Mouse (Mus musculus): ENCODE data around the gene Wnt10a. TPM values are rescaled to one million over a fixed set of nuclear protein-coding genes. Genes with fewer than 3 reads are reported as not detected.
"Not testable (repeated sequence)": the region's sequence is repeated elsewhere in the genome, so short reads cannot be mapped to it uniquely, and the experiment has no call there.

Gene Wnt10a
- total RNA-seq, 2 experiments from 2014 or later: 3.4 to 3.7 TPM

GRCm38 (mm10) chr1:74814931-74815647 lies 23.8 kb downstream of the Wnt10a start:
- DNase-seq (ENCODE audit: low spot score in 2 of 2): no peak

DNA sequence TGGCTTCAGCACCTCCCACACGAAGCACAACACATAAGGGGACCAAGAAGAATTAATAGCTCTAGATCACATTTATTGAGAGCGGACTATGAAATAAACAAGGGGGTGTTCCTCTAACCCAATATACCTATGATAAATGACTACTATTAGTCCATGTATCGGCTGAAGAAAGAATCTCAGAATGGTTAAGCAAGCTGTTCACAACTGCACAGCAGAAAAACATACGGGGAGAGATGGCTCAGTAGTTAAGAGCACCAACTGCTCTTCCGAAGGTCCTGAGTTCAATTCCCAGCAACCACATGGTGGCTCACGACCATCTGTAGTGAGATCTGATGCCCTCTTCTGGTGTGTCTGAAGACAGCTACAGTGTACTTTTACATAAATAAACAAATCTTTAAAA lies 24.6 kb downstream of the Wnt10a start:
- not testable (repeated sequence) for DNase-seq (ENCODE audit: low spot score in 2 of 2)

GRCm38 (mm10) chr1:74816612-74817199 lies 25.4 kb downstream of the Wnt10a start:
- DNase-seq (ENCODE audit: low spot score in 2 of 2): peak; percentile 85 to 91

DNA sequence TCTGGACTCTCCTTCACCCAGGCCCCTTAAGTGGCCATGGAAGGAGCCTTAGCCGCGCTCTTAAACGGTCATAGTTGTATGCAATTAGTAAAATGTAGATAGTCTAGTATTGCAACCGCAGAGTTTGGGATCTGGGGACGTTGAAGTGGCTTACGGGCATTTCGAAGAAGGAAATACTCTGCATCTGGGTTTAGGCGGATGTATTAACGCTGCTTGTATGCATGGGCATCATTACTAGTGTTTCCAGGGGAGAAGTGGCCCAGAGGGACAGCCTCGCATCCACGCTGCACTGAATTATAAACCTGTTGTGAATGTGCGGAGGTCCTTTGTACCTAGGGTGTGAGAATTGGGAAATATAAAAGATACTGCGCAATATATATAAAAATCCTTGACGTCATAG lies 25.9 kb downstream of the Wnt10a start:
- no peak for DNase-seq (ENCODE audit: low spot score in 2 of 2)

- no peak for DNase-seq (ENCODE audit: low spot score in 2 of 2)
Measured at GRCm38 (mm10) chr1:74818509-74818908, 27.2 kb downstream of the Wnt10a start.

DNA sequence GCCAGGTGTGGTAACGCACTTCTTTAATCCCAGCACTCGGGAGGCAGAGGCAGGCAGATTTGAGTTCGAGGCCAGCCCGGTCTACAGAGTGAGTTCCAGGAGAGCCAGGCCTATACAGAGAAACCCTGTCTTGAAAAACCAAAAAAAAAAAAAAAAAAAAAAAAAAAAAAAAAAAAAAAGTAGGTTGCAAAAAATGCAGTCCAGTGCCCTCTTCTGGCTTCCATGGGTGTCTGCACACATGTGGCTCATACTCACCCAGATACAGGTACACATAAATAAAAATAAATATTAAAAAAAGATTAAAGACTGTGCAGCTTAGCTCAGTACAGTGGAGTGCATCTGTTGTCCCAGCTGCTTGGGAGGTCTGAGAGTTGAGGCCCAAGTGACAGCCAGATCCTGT lies 32.3 kb downstream of the Wnt10a start:
- DNase-seq (ENCODE audit: low spot score in 2 of 2): not testable (repeated sequence)

- DNase-seq (ENCODE audit: low spot score in 2 of 2): peak in 1 of 2 experiments; percentile 70
Measured at GRCm38 (mm10) chr1:74824518-74825302, 33.4 kb downstream of the Wnt10a start.

DNA sequence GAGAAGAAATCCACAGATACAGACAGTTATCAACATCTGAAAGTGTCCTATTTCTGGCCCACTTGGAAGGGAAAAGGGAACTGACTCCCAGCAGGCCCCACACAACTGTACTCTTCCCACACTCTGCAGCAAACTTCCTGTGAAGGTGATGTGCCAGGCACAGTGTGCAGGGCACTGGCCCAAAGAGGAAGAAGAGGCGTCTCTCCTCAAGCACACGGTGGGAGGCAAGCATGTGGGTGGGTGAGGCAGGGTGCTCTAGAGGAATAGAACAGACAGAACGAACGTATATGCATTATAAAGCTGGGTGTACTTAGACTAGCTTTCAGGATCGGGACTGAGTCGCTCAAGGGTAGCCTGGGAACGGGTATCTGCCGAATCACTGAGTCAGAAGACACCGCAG lies 38.7 kb downstream of the Wnt10a start:
- DNase-seq (ENCODE audit: low spot score in 2 of 2): no peak

DNA sequence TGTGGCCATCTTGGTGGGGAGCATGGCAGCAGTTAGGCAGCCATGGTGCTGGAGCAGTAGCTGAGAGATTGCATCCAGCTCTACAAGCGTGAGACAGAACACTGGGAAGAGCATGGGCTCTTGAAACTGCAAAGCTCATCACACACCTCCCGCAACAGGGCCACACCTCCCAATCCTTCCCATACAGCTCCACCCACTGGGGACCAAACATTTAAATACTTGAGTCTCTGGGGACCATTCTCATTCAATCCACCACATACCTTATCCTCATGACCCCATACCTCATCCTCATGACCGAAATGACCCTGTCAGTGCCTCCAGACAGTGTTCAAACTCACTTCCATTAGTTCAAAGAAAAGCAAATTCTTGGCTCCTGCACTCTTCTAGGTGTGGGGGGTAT lies 41.9 kb downstream of the Wnt10a start:
- DNase-seq (ENCODE audit: low spot score in 2 of 2): no peak

- no peak for DNase-seq (ENCODE audit: low spot score in 2 of 2)
Measured at GRCm38 (mm10) chr1:74843090-74843489, 51.8 kb downstream of the Wnt10a start.

- DNase-seq (ENCODE audit: low spot score in 2 of 2): no peak
Measured at GRCm38 (mm10) chr1:74846341-74846740, 55.0 kb downstream of the Wnt10a start.

- no peak for DNase-seq (ENCODE audit: low spot score in 2 of 2)
Measured at GRCm38 (mm10) chr1:74848946-74849345, 57.6 kb downstream of the Wnt10a start.

DNA sequence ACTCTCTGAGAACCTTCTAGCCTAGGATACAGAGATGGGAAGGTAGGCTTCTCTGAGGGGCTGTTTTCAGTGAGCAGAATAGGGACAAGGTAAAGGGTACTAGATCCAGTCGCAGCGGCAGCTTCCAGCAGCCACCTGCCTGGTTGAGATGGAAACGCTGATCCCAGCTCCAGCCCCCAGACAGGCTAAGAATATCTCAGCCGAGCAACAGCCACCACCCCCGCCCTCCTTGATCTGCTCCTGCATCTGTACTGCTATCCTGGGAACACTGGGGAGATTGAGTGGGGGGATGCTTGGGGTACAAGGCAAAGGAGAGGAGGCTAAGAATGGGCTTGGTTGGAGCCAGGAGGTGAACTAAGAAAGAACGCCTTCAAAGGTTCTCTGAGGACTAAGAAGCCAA lies 58.9 kb downstream of the Wnt10a start:
- peak; percentile 34 to 71 for DNase-seq (ENCODE audit: low spot score in 2 of 2)

GRCm38 (mm10) chr1:74851001-74851775 lies 59.9 kb downstream of the Wnt10a start:
- peak; percentile 28 to 30 for DNase-seq (ENCODE audit: low spot score in 2 of 2)

Other genes with a start within 250 kb of the Wnt10a start
- 10 to 100 TPM; 19.5 to 22.5 TPM for gene Plcd4, start 248.6 kb upstream of the Wnt10a start, total RNA-seq (2021)
- 10 to 100 TPM; 22.7 to 27.4 TPM for gene Usp37, start 247.2 kb upstream of the Wnt10a start, total RNA-seq (2021)
- gene Zfp142, start 203.3 kb upstream of the Wnt10a start, total RNA-seq (2021): 10 to 100 TPM; 30.9 to 32.4 TPM
- 10 to 100 TPM; 23.7 to 24.3 TPM for gene Bcs1l, start 203.2 kb upstream of the Wnt10a start, total RNA-seq (2021)
- gene Rnf25, start 190.1 kb upstream of the Wnt10a start, total RNA-seq (2021): 10 to 100 TPM; 57.5 to 66.2 TPM
- gene Stk36, start 190.1 kb upstream of the Wnt10a start, total RNA-seq (2021): 1 to 10 TPM; 3.4 to 5.6 TPM
- 10 to 100 TPM; 23.0 to 25.0 TPM for gene Ttll4, start 129.8 kb upstream of the Wnt10a start, total RNA-seq (2021)
- 1 to 10 TPM; 4.8 to 5.2 TPM for gene Cyp27a1, start 77.9 kb upstream of the Wnt10a start, total RNA-seq (2021)
- gene Prkag3, start 42.3 kb upstream of the Wnt10a start, total RNA-seq (2021): under 1 TPM; 0.28 to 0.30 TPM
- gene Wnt6, start 19.6 kb upstream of the Wnt10a start, total RNA-seq (2021): under 1 TPM; 0.35 to 0.46 TPM
- 100 to 1,000 TPM; 203 to 204 TPM for gene Cdk5r2, start 63.4 kb downstream of the Wnt10a start, total RNA-seq (2021)
- not detected for gene Fev, start 93.9 kb downstream of the Wnt10a start, total RNA-seq (2021)
- gene Cryba2, start 101.6 kb downstream of the Wnt10a start, total RNA-seq (2021): under 1 TPM in 1 of 2 experiments, not detected in 1; 0.48 TPM
- 1 to 10 TPM; 1.8 to 3.1 TPM for gene Cfap65, start 144.1 kb downstream of the Wnt10a start, total RNA-seq (2021)
- under 1 TPM; 0.20 to 0.32 TPM for gene Ihh, start 160.2 kb downstream of the Wnt10a start, total RNA-seq (2021)